Mouse (Mus musculus) heart, postnatal 0 days (tissue): Measurements from ENCODE around the gene Reep6. TPM values are rescaled to one million over a fixed set of nuclear protein-coding genes. Genes with fewer than 3 reads are reported as not detected.

Experiments
- ATAC-seq: fragments of 200-750 bp; cut with Nextera tagmentation; 2 replicates; pipeline ENCODE4 v1.8.0; 2017; ENCODE audit warnings: low read depth, moderate number of reproducible peaks, moderate library complexity; ENCODE audit not compliant: insufficient read depth
- DNase-seq: peaks from one replicate; pipeline ENCODE4 v3.0.0-alpha.2; 2016; ENCODE audit warnings: low spot score
- H3K27ac ChIP-seq: fragments of 300-500 bp; sonication (generic); 2 replicates; pipeline ENCODE4 v1.5.1; 2014; ENCODE audit warnings: low read depth, mild to moderate bottlenecking
- H3K27me3 ChIP-seq: fragments of 300-500 bp; sonication (generic); 2 replicates; pipeline ENCODE4 v1.6.1; 2014; ENCODE audit warnings: low read length, mixed read lengths; ENCODE audit not compliant: control insufficient read depth, insufficient read depth
- H3K36me3 ChIP-seq: fragments of 300-500 bp; sonication (generic); replicated peaks from 2 replicates; pipeline ENCODE4 v1.6.1; 2014; ENCODE audit warnings: low read length, mixed read lengths; ENCODE audit not compliant: control insufficient read depth, insufficient read depth
- H3K4me1 ChIP-seq: fragments of 300-500 bp; sonication (generic); 2 replicates; pipeline ENCODE4 v1.6.1; 2014; ENCODE audit warnings: antibody characterized with exemption; ENCODE audit not compliant: control insufficient read depth, insufficient read depth
- H3K4me2 ChIP-seq: fragments of 300-500 bp; sonication (generic); 2 replicates; pipeline ENCODE4 v1.6.1; 2014; ENCODE audit warnings: low read depth, mild to moderate bottlenecking, low read length, moderate library complexity
- H3K4me3 ChIP-seq: fragments of 300-500 bp; sonication (generic); 2 replicates; pipeline ENCODE4 v1.5.1; 2014; ENCODE audit warnings: low read depth, low read length
- H3K9ac ChIP-seq: fragments of 300-500 bp; sonication (generic); replicated peaks from 2 replicates; pipeline ENCODE4 v1.6.1; 2014; ENCODE audit warnings: low read depth, low read length, mixed read lengths
- H3K9me3 ChIP-seq: fragments of 300-500 bp; sonication (generic); replicated peaks from 2 replicates; pipeline ENCODE4 v1.6.1; 2016; ENCODE audit warnings: low read length; ENCODE audit not compliant: control insufficient read depth
- CTCF ChIP-seq: IDR thresholded peaks from 2 replicates; pipeline ENCODE4 v1.5.1; 2016; ENCODE audit warnings: antibody characterized with exemption, control low read depth, low read depth
- EP300 ChIP-seq: IDR thresholded peaks from 2 replicates; pipeline ENCODE4 v1.6.1; 2016; ENCODE audit warnings: antibody characterized with exemption, low read depth
- WGBS: fragments of 180-500 bp; shearing (Covaris S2); extraction: QIAGEN DNeasy Blood & Tissue Kit; methylation state at CpG from one replicate; pipeline ENCODE4 v1.1.7; 2014; 5-methylcytosine and 5-hydroxymethylcytosine counted together
- polyA plus RNA-seq: library from polyadenylated mRNA; unstranded; fragments of >200 nt; fragmentation: Nextera tagmentation; extraction: Ambion mirVana; gene quantifications from 2 replicates; pipeline ENCODE4 v1.2.1, GENCODE M21; 2015
- total RNA-seq: library from RNA; depleted of rRNA; stranded (reverse); fragments of >200 nt; gene quantifications from 2 replicates; pipeline ENCODE4 v1.2.3, GENCODE M21; 2014; ENCODE audit warnings: low replicate concordance

Reep6 gene
- total and polyA plus RNA-seq, 2 experiments from 2014 or later = 0.85 TPM; not detected in 1

DNA sequence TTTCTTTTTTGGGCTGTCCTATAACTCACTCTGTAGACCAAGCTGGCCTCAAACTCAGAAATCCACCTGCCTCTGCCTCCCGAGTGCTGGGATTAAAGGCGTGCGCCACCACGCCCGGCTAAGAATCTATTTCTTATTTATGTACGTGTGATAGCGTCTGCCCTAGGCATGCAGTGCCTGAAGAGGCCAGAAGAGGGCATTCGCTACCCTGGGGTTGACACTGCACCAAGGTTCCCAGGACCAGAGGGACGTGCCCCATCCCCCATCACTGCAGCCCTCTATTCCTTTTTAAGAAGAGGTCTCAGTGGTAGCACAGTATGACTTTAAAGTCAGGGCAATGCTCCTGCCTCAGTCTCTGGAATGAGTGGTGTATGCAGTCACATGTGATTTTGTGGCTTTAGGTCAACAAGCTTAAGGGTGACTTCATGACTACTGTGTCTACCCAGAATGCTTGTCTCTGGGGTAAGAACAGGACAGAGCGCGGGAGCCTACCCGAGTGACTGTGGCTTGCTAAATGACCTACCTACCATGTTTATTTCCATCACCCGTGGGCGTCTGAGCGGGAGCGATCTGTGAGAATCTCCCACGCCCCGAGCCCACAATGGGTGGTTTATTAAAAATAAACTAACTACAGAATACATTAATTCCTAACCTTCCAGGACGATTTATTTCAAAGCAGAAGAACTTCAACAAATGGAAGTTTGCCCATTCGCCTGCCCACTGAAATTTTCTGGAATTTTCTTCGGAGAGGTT is 40.4 kb downstream of the Reep6 start:
- Histone ChIP-seq H3K4me3 (no peak overlapping the region), H3K27me3 (0 out of 2 replicates have a peak, but pooled peaks cover 12% of the 10 kb centered on the region), H3K4me2 (no peak overlapping the region), H3K36me3 (no peaks in the 10 kb centered on the region), H3K9ac (no peak overlapping the region), H3K9me3 (no peaks in the 10 kb centered on the region), H3K27ac (no peak overlapping the region), H3K4me1 (no peaks in the 10 kb centered on the region)
- TF ChIP-seq CTCF = no peak
- no peak for TF ChIP-seq EP300
- WGBS = 78% methylated on average over 21 of the region's 21 CpGs
- DNase-seq = no peak
- ATAC-seq = no peak

DNA sequence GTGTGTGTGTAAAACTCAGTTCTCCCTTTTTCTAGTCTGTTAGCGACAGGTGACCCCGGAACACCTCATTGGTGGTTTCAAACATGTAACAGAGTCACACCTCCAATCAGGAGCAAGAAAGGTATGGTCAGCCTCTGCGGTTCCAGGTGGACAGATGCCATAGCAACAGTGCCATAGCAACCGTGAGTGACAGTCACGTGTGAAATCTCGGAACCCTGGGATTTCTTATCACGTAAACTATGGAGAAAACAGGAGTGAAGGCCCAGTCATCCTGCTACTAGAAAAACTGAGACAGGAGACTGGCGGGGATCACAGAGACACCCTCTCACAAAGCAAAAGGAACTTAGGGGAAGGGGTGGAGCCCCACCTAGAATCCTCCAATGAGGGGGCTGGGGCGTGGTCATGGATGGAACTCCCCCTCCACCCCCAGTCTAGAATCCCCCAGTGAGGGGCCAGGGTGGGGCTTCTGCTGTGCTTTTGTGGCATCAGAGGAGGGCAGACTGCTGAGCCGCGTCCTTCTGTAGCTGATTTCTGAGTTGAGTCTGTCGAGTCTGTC is 41.7 kb downstream of the Reep6 start:
- Histone ChIP-seq H3K36me3 (no peaks in the 10 kb centered on the region), H3K4me3 (no peak overlapping the region), H3K27me3 (0 out of 2 replicates have a peak, but pooled peaks cover 8% of the 10 kb centered on the region), H3K4me1 (no peaks in the 10 kb centered on the region), H3K9me3 (no peaks in the 10 kb centered on the region), H3K27ac (no peak overlapping the region), H3K9ac (no peak overlapping the region), H3K4me2 (no peak overlapping the region)
- WGBS = 7% methylated on average over 12 of the region's 12 CpGs
- DNase-seq = no peak
- ATAC-seq = no peak
- TF ChIP-seq CTCF (no peak), EP300 (no peak)

DNA sequence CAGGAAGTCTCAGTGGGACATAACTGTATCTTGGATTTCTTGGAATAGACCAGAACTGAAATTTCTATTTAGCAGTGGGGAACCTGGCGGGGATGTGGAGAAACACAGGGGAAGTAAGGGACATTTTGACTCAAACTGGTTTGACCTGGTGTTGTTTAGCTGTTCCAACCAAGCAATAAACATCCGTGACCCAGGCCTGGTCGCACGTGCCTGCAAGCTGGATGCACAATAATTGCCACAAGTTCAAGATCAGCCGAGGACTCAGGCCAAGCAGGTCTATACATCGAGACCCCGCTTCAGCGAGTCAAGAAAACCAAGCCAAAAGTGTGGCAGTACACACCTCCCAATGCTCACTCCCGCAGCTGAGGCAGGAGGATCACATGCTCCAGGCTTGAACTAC is 42.2 kb downstream of the Reep6 start:
- H3K36me3 ChIP-seq = no peaks in the 10 kb centered on the region
- 0 out of 2 replicates have a peak, but pooled peaks cover 8% of the 10 kb centered on the region for H3K27me3 ChIP-seq
- no peak overlapping the region for H3K4me3 ChIP-seq
- ATAC-seq (no peak), DNase-seq (no peak)
- no peak for TF ChIP-seq EP300
- no peak for TF ChIP-seq CTCF
- no peaks in the 10 kb centered on the region for H3K9me3 ChIP-seq
- WGBS = 61% methylated on average over 9 of the region's 9 CpGs
- no peak overlapping the region for H3K9ac ChIP-seq
- H3K27ac ChIP-seq = no peak overlapping the region
- no peaks in the 10 kb centered on the region for H3K4me1 ChIP-seq
- H3K4me2 ChIP-seq = no peak overlapping the region

DNA sequence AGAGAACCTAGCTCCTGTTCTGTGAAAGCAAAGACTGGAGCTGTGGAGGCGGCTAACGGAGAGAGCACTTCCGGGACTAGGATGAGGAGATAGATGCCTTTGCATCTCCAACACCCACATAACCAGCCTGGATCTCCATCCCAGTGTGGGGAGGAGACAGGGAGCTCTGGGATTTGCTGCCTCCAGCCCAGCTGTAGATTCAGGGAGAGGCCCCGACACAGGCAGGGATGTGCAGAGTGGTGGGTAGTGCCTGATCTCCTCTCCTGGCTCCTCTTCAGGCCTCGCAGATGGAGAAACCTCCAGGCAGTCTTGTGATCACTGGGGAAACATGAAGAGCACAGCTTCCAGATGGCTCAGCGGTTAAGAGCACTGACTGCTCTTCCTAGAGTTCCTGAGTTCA is 43.0 kb downstream of the Reep6 start:
- 70% methylated on average over 6 of the region's 6 CpGs for WGBS
- ATAC-seq = no peak
- H3K27ac ChIP-seq = no peak overlapping the region
- H3K4me1 ChIP-seq = no peaks in the 10 kb centered on the region
- no peak for DNase-seq
- H3K4me3 ChIP-seq = no peak overlapping the region
- H3K36me3 ChIP-seq = no peaks in the 10 kb centered on the region
- H3K27me3 ChIP-seq = 0 out of 2 replicates have a peak, but pooled peaks cover 8% of the 10 kb centered on the region
- TF ChIP-seq CTCF (no peak), EP300 (no peak)
- no peaks in the 10 kb centered on the region for H3K9me3 ChIP-seq
- H3K4me2 ChIP-seq = no peak overlapping the region
- no peak overlapping the region for H3K9ac ChIP-seq

DNA sequence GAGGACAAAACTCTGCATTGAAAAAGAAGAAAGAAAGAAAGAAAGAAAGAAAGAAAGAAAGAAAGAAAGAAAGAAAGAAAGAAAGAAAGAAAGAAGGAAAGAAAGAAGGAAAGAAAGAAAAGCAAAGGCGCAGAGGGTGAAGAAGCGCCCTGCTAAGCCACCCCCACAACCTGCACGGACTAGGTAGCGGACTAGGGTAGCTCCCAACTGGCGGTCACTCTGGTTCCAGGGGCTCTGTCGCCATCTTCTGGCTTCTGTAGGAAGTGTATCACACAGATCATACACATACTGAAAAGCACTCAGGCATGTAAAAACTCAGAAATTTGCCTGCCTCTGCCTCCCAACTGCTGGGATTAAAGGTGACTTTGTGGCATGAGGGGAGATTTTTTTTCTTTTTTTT is 44.3 kb downstream of the Reep6 start:
- H3K4me1 ChIP-seq = no peaks in the 10 kb centered on the region
- DNase-seq (no peak), ATAC-seq (no peak; the same call in 1 of the 2 replicates)
- 0 out of 2 replicates have a peak, but pooled peaks cover 5% of the 10 kb centered on the region for H3K27me3 ChIP-seq
- H3K4me3 ChIP-seq = no peak overlapping the region
- H3K9me3 ChIP-seq = no peaks in the 10 kb centered on the region
- H3K36me3 ChIP-seq = no peaks in the 10 kb centered on the region
- no peak overlapping the region for H3K9ac ChIP-seq
- TF ChIP-seq EP300 (no peak), CTCF (peak; percentile 62)
- 20% methylated on average over 6 of the region's 6 CpGs for WGBS
- H3K4me2 ChIP-seq = no peak overlapping the region
- H3K27ac ChIP-seq = no peak overlapping the region

DNA sequence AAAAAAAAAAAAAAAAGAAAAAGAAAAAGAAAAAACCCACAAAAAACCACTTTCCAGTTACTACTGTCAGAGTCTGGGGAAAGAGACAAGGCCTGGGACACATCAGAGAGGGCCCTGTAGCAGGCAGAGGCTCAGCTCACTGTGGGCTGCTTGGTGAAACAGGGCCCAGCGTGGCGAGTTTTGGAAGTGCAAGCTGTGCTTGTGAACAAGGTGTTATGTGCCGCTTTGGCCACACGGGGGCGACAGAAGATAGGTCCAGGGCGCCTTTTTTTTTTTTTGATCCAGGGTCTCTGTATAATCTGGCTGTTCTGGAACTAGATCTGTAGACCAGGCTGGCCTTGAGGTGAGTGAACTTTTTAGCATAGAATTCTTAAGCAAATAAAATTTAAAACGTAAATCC is 46.4 kb downstream of the Reep6 start:
- ATAC-seq = peak; percentile 64; the same call in 1 of the 2 replicates
- H3K4me2 ChIP-seq = no peak overlapping the region
- WGBS = 3% methylated on average over 7 of the region's 7 CpGs

More for the DNA sequence above, 46.4 kb downstream of the Reep6 start:
- H3K4me3 ChIP-seq = no peak overlapping the region
- H3K9me3 ChIP-seq = no peaks in the 10 kb centered on the region
- H3K9ac ChIP-seq = no peak overlapping the region
- TF ChIP-seq EP300 (no peak), CTCF (peak; percentile 91)
- no peak overlapping the region for H3K27ac ChIP-seq
- DNase-seq = peak; percentile 83
- peaks cover 13% of the 10 kb centered on the region for H3K36me3 ChIP-seq
- 0 out of 2 replicates have a peak, but pooled peaks cover 5% of the 10 kb centered on the region for H3K27me3 ChIP-seq
- no peaks in the 10 kb centered on the region for H3K4me1 ChIP-seq
